Mouse (Mus musculus): Measurements from ENCODE around the gene Arid5b.
A peak's percentile ranks its signal among the peaks of the same experiment; 100 is the strongest.

The Arid5b gene

DNA sequence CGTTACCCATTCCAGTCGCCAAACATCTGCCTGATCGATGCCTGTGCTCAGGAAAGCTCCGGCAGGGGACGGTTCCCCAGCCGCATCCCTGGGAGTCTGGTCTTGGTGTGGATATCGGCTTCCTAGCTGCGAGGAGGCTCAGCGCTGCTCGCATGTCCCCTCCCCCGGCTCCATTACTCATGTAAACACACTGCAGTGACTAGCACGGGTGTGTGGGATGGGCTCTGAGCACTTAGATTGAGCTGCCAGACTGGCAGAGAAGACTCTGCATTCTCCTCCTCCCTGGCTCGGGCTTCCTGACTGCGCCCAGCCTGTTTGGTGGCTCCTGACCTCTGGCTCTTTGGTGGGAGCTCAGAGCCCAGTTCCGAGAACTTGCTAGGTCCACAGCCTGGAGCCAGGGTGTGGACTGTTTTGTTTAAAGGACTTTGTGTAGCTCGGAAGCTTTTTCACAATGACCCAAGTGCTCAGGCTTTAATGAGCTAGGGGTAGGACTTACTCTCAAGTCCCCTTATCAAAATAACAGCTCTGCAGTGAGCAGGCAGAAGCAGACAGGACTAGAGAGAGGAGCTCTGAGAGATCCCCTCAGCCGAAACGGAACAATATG is 142.0 kb downstream of the Arid5b start:
- DNase-seq (ENCODE audit: low spot score): peak; percentile 65

DNA sequence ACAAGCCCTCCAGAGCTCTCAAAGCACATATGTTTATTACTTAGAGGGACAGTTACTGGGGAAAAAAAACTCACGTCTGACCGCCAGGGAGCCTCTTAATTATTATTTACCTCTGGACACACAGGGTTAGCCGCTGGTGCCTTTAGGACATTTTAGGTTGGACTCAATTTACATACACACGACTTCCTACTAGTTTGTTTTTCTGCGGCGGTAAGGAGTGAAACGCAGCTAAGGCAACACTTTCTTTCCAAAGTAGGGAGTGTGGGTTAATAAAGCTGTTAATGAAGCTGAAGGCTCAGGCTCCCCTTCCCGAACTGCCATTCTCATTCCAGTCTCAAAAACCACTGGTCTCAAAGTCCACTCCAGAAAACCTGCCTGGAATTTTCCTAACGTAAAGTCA is 142.5 kb downstream of the Arid5b start:
- no peak for DNase-seq (ENCODE audit: low spot score)

DNA sequence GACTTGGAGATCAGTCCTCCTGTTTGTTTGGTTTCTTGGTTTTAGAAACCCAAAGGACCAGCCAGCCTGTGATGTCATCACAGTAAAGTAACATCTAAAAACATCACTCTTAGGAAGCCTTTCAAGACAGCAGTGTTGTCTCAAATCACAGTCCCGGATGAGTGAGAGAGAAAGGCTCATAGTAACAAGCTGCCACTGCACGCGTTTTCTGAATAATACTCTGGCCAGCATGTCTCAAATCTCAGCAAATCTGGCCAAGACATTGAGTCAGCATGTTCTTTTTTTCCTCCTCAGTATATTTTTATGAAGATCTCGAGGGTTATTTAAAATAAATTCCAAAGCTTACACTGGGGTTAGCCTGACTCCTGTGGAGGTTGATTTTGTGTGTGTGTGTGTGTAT is 143.1 kb downstream of the Arid5b start:
- no peak for DNase-seq (ENCODE audit: low spot score)

DNA sequence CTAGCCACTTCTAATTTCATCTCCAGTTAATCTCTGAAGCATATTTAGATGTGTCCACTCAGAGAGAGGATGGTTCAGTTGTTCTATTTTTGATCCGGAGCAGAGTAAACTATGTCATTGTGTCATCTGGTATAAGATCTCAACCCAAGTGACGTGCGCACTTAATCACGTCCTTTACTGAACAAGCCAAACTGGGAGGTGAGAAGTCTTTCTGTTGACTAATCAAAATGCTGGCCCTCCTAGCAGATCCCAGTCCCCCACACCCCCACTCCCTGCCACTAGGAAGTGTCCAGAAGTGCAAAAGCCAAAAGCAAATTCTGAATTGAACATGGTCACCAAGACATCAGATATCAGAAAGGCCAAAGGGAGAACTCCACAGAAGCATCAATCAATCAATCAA is 144.0 kb downstream of the Arid5b start:
- DNase-seq (ENCODE audit: low spot score): no peak

DNA sequence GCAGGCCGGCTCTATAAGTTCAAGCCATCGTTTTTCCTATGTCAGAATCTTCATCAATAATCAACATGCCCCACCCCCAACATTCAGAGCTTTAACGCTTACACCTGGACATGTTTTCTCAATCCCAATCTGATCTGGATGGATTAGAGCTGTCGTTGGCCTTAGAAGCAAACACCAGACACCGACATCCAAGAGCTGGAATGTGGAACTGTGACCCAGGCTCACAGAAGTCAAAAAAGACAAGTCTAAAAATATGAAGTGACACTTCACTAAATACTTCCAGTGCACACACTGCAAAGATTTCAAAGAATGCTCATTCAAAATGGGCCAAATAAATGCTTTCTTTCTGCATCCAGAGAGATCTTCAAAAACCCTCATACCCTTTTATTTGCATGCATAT is 144.5 kb downstream of the Arid5b start:
- DNase-seq (ENCODE audit: low spot score): no peak

DNA sequence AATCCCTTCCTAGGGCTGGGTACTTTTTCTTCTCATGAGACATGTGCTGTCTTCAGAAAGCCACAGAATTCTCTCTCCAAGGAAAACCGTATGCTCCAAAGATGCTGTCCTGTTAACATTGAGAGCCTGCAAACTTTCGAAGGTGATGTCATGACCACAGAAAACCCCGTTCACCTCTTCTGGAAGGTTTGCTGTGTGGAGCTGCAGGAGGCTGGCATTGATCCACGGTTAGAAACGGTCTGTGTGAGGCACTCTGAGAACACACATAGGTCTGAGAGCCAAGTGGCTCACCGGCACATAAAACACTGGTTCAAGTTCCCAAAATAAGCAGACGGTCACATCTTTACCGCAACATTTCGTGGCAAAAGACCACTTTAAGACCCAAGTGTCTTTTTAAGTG is 145.9 kb downstream of the Arid5b start:
- DNase-seq (ENCODE audit: low spot score): no peak

DNA sequence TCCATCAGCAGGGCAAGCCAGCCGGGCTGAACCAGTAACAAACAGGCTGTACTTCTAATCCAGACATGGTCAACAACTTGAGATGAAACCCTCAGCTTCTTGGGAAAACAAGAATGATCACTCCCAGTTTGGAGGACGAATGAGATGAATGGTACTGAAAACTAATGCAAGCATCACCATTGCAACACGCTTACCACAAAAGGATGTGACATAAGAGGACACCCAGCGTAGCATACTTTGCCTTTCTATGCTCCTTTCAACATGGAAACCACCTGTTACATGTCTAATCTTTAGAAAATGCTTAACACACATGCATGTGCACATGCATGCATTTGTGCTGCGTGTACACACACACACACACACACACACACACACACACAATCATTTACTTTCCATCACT is 146.4 kb downstream of the Arid5b start:
- DNase-seq (ENCODE audit: low spot score): no peak

DNA sequence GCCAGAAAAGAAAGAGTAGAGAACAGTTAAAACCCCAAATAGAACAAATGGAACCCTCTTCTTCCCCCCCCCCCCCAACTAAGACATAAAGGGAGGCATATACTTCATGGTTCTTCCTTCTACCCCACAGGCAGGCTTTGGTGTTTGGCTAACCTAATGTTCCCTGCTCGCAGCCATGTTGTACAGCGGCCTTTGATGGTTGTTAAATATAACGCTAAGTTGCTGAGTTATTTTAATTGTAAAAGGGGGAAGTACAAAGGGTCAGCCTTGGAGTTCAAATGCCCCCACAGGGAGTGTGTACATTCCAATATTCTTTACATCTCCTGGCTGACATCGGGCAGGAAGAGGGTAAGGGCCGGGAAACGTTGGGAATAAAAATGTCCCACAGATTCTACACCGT is 148.9 kb downstream of the Arid5b start:
- no peak for DNase-seq (ENCODE audit: low spot score)

DNA sequence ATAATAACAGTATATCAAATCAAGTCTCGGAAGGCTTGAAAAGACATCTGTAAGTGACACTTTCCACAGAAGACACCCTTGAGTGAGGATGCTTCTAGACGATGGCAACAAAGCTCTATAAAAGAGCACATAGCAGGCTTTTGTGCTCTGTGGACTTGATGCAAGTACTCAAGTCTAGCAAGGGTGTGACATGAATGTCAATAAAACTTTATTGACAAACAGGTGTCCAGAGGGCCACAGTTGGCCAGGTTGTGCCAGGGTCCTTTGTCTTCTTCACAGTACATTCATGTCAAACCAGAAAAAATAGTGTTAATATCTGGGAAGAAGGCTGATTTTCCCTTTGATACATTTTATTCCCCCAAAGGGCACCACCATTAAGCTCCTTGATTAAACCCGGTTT is 149.5 kb downstream of the Arid5b start:
- no peak for DNase-seq (ENCODE audit: low spot score)

DNA sequence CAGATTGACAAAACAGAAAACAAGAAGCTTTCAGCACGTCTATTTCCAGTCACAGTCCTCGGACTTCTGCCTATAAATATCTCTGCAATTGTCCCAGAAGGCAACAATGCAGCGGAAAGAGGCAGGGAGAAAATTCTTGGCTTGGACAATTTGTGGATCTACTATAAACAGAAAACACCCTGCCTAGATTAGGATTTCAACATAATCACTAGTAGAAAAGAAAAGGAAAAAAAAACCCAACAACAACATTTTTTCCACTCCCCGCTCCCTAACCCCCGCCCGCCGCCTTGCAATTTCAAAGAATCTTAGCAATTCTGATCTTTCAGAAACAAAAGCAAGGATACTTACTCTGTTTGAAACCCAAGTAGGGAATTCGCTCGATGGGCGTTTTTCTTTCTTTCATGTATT is 150.1 kb downstream of the Arid5b start:
- no peak for DNase-seq (ENCODE audit: low spot score)

DNA sequence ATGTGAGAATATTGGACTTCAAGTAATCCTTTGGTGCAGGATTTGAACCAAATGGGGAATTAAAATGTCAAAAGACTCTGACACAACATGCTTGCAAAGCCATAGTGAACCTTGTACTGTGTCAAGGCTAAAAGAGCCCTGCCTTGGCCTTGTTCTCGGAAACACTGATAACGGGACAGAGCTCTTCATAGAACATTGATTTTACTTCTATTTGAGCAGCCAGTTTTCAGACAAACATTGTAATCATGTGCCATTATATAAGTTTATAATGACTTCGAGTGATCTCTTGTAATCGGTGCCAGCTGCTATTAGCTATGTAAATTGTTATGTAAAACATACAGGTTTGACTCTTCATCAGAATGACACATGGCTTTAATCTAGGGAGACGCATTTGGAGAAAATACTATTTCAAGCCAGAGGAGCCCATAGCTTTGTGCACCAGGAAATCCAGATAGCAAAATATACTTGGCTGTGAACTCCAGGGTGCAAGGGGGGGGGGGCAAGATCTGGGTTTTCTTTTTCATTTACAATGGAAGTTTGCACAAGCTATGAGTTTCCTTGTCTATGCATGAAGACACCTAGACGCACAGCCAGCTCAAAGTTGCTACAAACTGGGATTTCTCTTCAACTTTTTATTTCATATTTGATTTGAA is 150.8 kb downstream of the Arid5b start:
- no peak for DNase-seq (ENCODE audit: low spot score)

DNA sequence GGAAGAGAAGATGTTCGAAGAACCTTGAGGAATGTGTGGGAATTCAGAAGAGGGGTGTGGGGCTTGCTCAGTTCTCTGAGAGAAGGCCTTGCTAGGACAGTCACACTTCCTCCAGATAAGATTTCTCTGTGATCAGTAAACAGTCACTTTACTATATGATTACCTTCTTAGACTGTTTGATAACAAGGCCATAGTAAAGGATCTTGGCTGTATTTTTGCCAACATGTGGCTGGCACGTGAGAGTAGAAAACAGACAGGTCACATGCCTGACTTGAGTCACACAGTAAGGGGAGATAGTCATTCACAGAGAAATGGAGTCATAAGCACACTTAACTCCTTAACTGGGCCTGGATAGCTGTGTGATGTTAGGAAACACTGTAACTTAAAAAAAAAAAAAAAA is 151.4 kb downstream of the Arid5b start:
- no peak for DNase-seq (ENCODE audit: low spot score)

DNA sequence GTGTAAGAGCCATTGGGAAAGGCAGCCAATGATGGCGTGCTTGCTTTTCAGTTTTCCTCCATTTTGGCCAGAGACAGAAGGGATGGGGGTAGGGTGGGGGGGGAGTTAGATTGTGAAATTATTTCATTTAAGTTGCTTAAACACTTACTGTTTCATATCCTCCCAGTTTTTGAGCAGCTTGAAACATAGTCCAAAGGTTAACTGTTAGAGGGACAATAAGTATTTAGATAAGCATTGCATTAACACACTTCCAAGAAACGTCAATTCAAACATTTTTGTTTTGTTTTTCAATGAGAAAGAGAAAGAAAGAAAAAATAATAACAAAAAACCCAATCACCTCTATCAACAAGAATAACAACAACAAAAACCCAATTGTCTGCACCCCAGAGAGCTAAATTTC is 152.0 kb downstream of the Arid5b start:
- no peak for DNase-seq (ENCODE audit: low spot score)

DNA sequence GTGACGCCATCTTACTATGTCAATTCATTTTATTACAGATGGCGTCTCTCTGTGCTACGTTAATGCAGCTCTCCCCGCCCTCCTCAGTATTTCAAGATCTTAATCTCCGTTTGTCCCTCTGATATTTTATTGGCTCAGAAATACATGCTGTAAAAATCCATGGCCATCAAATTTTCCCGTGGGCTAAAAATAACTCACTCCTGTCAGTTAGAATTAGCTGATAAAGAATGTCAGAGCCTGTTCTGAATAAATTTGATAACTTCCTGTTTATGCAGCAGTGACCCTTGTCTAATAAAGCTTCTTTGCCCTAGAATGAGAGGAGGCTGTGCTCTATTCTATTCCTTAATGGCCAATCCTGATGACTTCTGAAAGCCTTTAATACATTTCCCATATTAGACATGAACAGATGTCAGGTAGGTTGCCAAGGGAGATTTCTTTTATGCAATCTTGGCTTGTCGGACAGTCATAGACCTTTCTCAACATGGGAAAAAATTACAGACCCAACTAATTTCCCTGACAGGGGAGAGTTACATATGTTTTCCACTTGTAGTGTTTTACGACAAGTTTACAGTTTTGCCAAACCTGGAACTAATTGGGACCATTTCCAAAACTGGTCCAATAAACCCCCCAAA is 152.5 kb downstream of the Arid5b start:
- DNase-seq (ENCODE audit: low spot score): no peak

DNA sequence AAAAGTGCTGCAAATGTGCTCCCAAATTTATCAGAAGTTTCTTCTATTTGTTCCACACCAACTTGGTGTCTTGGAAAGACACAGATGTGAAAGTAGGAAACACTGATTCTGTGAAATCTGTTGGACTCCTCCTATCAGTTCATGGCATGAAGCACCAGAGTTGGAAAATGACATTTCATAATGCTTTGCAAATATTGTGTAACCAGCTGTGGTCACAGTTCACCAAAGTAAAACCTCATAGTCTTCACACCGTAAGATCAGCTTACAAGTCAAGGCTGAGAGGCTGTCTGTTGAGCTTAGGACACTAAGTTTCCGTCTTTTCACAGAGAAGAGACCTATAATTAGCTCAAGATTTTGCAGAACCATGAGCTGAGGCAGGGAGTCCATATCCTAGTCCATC is 153.6 kb downstream of the Arid5b start:
- DNase-seq (ENCODE audit: low spot score): no peak

DNA sequence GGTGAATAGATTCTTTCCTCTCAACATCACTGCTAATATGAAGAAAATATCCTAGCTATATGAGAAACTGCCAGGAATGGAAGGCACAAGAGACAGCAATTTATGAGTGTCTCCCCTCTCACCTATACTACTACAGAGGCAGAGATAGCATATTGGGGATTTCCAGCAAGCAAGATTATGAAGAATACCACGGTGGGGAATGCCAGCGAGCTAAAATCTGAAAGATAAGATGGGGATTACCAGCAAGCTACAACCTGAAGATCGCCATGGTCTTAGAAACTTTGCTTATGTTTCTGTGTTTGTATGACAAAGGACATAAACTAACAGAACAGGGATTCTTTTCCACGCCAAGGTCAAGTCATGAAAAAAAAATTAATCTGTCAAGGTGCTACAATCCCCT is 155.1 kb downstream of the Arid5b start:
- DNase-seq (ENCODE audit: low spot score): no peak

DNA sequence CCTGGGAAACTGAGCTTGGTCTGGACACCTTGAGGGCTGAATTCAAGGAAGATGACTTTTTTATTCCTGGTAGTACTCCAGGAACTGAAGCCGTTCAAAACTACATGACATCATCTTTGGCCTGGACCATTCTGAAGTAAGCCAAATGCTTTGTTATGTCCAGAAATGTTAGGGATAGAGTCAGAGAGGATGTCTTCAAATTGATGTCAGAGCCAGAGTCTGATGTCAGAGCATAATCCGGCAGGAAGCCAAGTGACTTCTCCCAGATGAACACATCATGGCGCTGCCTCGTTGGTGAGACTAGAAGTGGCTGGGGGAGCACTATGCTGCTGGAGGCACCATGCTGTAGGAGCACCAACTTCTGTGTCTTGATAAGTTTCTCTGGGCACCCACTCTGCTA is 156.6 kb downstream of the Arid5b start:
- DNase-seq (ENCODE audit: low spot score): no peak

DNA sequence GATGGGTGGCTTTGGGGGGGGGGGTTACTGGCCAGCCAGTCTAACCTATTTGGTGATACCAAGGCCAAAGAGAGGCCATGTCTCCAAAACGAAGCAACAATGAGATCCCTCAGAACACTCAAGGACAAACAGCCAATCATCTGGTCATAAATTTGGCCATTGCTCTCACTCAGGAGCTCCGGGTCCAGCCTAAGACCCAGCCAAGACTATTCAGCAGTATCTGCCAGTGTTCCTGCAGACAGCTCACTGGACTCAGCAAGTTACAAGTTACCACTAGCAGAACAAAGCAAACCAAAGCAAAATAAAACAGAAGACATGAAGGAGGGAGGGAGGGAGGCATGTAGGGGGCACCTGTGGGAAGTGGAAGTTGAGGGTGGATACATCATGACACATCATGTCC is 157.3 kb downstream of the Arid5b start:
- DNase-seq (ENCODE audit: low spot score): no peak

DNA sequence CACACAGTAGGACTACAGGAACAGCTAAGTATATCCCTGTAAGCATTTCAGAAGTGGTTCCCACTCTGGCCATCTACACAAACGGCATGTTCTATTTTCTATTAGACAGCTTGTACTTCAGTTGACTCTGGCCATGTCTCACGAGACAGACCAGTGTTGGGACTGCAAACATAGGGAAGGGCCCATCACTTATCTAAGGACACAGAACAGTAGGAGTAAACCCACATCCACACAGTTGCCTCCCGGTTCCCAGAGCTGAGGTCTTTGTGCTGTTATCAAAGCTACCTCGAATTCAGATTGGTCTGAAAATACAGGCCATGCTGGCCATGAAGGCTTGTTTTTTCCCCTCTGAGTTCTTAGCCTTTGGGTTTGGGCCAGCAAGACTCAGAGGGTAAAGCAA is 158.5 kb downstream of the Arid5b start:
- no peak for DNase-seq (ENCODE audit: low spot score)

DNA sequence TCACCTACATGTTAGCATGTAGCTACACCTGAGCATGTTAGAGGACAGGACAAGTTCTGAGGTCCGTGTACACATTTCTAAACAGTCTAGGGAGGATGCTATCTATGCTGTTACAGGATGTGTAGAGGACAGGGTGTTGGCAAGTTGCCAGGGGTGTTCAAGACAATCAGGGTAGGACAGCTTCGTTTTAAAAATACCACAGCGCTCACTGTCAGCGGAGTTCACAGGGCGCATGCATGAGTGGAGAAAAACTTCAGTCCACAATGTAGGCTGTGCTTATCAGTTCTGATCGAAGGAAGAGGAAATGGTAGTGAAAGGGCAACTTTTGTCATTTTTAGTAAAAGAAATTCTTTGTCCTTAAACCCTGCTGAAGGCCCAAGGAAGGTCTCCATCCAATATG is 159.3 kb downstream of the Arid5b start:
- DNase-seq (ENCODE audit: low spot score): no peak

DNA sequence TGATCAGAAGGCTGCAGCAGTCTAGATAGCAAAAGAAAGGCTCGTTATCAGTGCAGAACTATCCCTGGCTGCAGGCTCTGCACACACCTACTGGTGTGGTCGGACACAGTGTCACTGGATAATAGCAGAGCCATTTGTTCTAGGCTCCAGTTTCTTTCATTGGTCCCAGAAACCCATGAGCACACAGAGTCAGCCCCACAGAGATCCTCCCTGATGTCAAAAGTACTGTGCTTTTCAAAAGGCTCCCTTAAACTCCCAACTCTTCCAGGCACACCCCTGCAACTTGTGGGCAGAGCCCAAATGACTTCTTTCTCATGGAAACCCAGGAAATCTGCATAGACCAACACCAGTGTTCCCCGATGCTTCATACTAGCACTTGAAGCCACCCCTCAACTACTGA is 163.6 kb downstream of the Arid5b start:
- no peak for DNase-seq (ENCODE audit: low spot score)

DNA sequence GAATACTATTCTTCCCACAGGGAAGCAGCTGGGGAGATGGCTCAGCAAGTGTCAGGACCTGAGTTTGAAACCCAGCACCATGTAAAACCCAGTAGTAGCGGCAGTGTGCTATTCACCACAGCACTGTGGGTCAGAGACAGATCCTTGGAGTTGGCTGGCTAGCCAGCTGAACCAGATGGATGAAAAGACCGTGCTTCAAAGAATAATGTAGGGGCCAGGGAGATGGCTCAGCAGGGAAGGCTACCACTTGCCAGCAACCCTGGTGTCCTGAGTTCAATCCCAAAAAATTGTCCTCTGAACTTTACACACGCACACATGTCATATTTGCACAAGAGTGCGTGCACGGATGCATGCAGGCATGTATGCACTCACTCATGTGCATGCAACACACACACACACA is 164.9 kb downstream of the Arid5b start:
- DNase-seq (ENCODE audit: low spot score): no peak

DNA sequence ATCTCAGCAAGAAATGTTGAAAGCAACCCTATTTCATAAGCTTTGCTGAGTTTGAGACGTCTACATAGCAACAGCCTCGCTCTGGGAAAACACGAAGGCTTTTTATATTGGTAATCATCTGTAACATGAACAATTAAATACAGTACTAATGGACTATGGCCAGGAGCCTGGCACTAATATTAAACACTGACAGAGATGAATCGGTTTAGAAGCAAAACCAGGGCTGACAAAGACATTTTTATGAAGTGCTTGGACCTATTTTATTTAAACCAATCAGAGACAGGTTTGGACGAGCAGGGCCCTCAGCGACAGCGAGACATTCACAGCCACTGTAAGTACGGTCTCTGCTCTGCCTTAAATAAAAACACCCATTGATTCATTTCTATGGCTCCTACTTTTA is 165.6 kb downstream of the Arid5b start:
- DNase-seq (ENCODE audit: low spot score): no peak

DNA sequence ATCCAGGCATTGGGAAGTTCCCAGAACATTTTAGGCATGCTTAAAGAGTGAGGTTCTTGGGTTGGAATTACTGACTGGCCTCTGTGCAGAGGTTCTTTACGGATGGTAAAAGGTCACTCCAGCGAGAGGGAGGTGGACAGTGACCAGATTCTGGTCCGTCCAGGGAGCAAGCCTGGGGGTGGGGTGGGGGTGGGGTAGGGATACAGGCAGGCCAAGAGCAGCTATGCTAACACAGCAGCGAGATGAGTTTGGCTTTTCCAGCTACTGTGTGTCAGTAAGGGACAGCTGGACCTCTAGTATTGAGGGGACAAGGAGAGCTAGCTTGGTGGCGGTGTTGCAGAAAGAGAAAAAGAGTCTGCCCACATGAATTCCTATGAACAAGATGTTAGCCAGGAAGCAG is 167.9 kb downstream of the Arid5b start:
- DNase-seq (ENCODE audit: low spot score): no peak

Measured in ovary, postnatal 14 days (tissue).